Mouse (Mus musculus) G1E (cell line): ENCODE results near the gene Jade3. TPM values are rescaled to one million over a fixed set of nuclear protein-coding genes. Genes with fewer than 3 reads are reported as not detected.

Source experiments
- ATAC-seq: 2 replicates; pipeline ENCODE4 v1.8.0; 2016; ENCODE audit warnings: mild to moderate bottlenecking; ENCODE audit not compliant: insufficient number of reproducible peaks, poor library complexity, low FRiP score, severe bottlenecking; ENCODE audit errors: extremely low read depth
- DNase-seq: peaks from one replicate; pipeline ENCODE4 v3.0.0; 2012; ENCODE audit warnings: low spot score
- H3K27me3 ChIP-seq: 2 replicates; pipeline ENCODE4 v1.6.1; 2012; ENCODE audit warnings: mild to moderate bottlenecking, low read length, inconsistent platforms; ENCODE audit not compliant: insufficient read depth
- H3K36me3 ChIP-seq: replicated peaks from 2 replicates; pipeline ENCODE3; 2012; ENCODE audit warnings: mild to moderate bottlenecking, inconsistent platforms
- H3K4me1 ChIP-seq: 2 replicates; pipeline ENCODE4 v1.6.1; 2012; ENCODE audit warnings: low read depth, low read length, inconsistent platforms, mixed read lengths; ENCODE audit not compliant: insufficient read depth
- H3K4me3 ChIP-seq: 2 replicates; pipeline ENCODE4 v1.5.1; 2012; ENCODE audit warnings: low read depth, mild to moderate bottlenecking, inconsistent platforms, low read length, moderate library complexity, mixed read lengths
- H3K9me3 ChIP-seq: replicated peaks from 2 replicates; pipeline ENCODE4 v1.6.1; 2012; ENCODE audit warnings: inconsistent platforms
- GATA2 ChIP-seq: IDR thresholded peaks from 2 replicates; pipeline ENCODE4 v1.6.1; 2012; ENCODE audit warnings: low read depth, low read length, inconsistent platforms, borderline replicate concordance
- POLR2AphosphoS5 ChIP-seq: IDR thresholded peaks from 2 replicates; pipeline ENCODE4 v1.6.1; 2012; ENCODE audit warnings: low read depth, low read length, inconsistent platforms; ENCODE audit not compliant: insufficient replicate concordance
- TAL1 ChIP-seq: conservative IDR thresholded peaks from 2 replicates; pipeline ENCODE4 v1.6.1; 2012; ENCODE audit warnings: low read depth, low read length, inconsistent platforms, mixed read lengths
- polyA plus RNA-seq: library from polyadenylated mRNA; stranded (reverse); fragments of >175 nt; gene quantifications from 2 replicates; pipeline ENCODE4 v1.2.3, GENCODE M21; 2012
- total RNA-seq, 2 experiments: library from RNA; stranded (forward) in 1 of 2; stranded (reverse) in 1 of 2; fragments of 200-1000 nt in 1 of 2; fragments of >200 nt in 1 of 2; fragmentation: Nextera tagmentation in 1 of 2; gene quantifications; 2 replicates each; pipeline ENCODE4 v1.2.3; 2014 to 2017

Jade3 gene
- total and polyA plus RNA-seq, 3 experiments: 1.1 to 27.7 (median 21.5) TPM

GRCm38 (mm10) chrX:20561846-20562245 lies 136.4 kb downstream of the Jade3 start:
- ATAC-seq: no peak
- no peaks in the 10 kb centered on the region for H3K9me3 ChIP-seq
- no peak for DNase-seq
- H3K4me3 ChIP-seq: no peak overlapping the region
- TF ChIP-seq GATA2 (no peak), POLR2AphosphoS5 (no peak)
- no peaks in the 10 kb centered on the region for H3K27me3 ChIP-seq
- H3K4me1 ChIP-seq: no peaks in the 10 kb centered on the region
- H3K36me3 ChIP-seq: no peaks in the 10 kb centered on the region

DNA sequence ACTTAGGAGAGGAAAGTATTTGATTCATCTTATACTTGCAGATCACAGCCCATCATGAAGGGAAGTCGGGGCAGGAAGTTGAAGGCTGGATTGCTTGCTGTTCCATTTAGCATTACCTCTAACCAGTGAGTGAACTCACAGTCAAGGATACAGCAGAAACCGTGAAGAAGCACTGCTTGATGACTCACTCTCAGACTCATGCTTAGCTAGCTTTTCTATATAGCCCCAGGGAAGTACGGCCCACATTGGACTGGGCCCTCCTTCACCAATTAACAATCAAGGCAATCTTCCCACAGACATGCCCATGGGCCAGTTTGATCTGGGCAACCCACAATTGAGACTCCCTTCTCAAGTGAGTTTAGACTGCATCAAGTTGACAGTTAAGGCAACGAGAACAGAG lies 138.5 kb downstream of the Jade3 start:
- DNase-seq (no peak), ATAC-seq (no peak)
- no peaks in the 10 kb centered on the region for H3K27me3 ChIP-seq
- TF ChIP-seq TAL1: no peak
- H3K4me3 ChIP-seq: no peak overlapping the region
- no peaks in the 10 kb centered on the region for H3K9me3 ChIP-seq
- H3K36me3 ChIP-seq: no peaks in the 10 kb centered on the region
- no peaks in the 10 kb centered on the region for H3K4me1 ChIP-seq

Other genes starting within 250 kb of the Jade3 start
- not detected in 2 replicates for gene Slc9a7, start 133.9 kb upstream of the Jade3 start, total RNA-seq (2014; fragmentation: Nextera tagmentation)
- not detected in 2 replicates for gene Slc9a7, start 133.9 kb upstream of the Jade3 start, total RNA-seq (2017)
- gene Slc9a7, start 133.9 kb upstream of the Jade3 start, polyA plus RNA-seq: not detected in 2 replicates
- gene Rp2, start 61.2 kb upstream of the Jade3 start, total RNA-seq (2014; fragmentation: Nextera tagmentation): 21.4 and 23.1 TPM in 2 replicates
- gene Rp2, start 61.2 kb upstream of the Jade3 start, total RNA-seq (2017): 21.3 and 22.0 TPM in 2 replicates
- gene Rp2, start 61.2 kb upstream of the Jade3 start, polyA plus RNA-seq: 4.5 and 5.0 TPM in 2 replicates
- not detected in 2 replicates for gene Rgn, start 124.1 kb downstream of the Jade3 start, total RNA-seq (2014; fragmentation: Nextera tagmentation)
- gene Rgn, start 124.1 kb downstream of the Jade3 start, total RNA-seq (2017): not detected in 2 replicates
- not detected in 2 replicates for gene Rgn, start 124.1 kb downstream of the Jade3 start, polyA plus RNA-seq
- 46.2 and 53.3 TPM in 2 replicates for gene Rbm10, start 191.8 kb downstream of the Jade3 start, total RNA-seq (2014; fragmentation: Nextera tagmentation)
- gene Rbm10, start 191.8 kb downstream of the Jade3 start, total RNA-seq (2017): 68.7 and 68.8 TPM in 2 replicates
- 81.7 and 103 TPM in 2 replicates for gene Rbm10, start 191.8 kb downstream of the Jade3 start, polyA plus RNA-seq
- gene Ndufb11, start 191.9 kb downstream of the Jade3 start, total RNA-seq (2014; fragmentation: Nextera tagmentation): 49.2 and 50.1 TPM in 2 replicates
- 68.5 and 83.9 TPM in 2 replicates for gene Ndufb11, start 191.9 kb downstream of the Jade3 start, total RNA-seq (2017)
- gene Ndufb11, start 191.9 kb downstream of the Jade3 start, polyA plus RNA-seq: 481 and 577 TPM in 2 replicates
- 310 and 322 TPM in 2 replicates for gene Uba1, start 232.6 kb downstream of the Jade3 start, total RNA-seq (2014; fragmentation: Nextera tagmentation)
- 169 and 194 TPM in 2 replicates for gene Uba1, start 232.6 kb downstream of the Jade3 start, total RNA-seq (2017)
- gene Uba1, start 232.6 kb downstream of the Jade3 start, polyA plus RNA-seq: 172 and 189 TPM in 2 replicates